Mouse (Mus musculus) CD4-positive, CD25-positive, alpha-beta regulatory T cell, adult 4 months (primary cell): ENCODE data around the gene Flt1. TPM values are rescaled to one million over a fixed set of nuclear protein-coding genes. Genes with fewer than 3 reads are reported as not detected.
"Not testable (repeated sequence)": the region's sequence is repeated elsewhere in the genome, so short reads cannot be mapped to it uniquely, and the experiment has no call there.

Experiments used
- ATAC-seq: one replicate; pipeline ENCODE4 v1.8.0; 2017
- polyA plus RNA-seq, 2 experiments: library from polyadenylated mRNA; unstranded; fragments of 100-300 nt; shearing (Covaris generic); gene quantifications; one replicate each; pipeline ENCODE4 v1.2.1; 2017

Flt1 gene
- polyA plus RNA-seq, 2 experiments from 2014 or later, result 0.13 TPM; not detected in 1

- no peak for ATAC-seq
Observed at GRCm38 (mm10) chr5:147659909-147660308, 65.9 kb downstream of the Flt1 start.

- no peak for ATAC-seq
Observed at GRCm38 (mm10) chr5:147657882-147658855, 67.6 kb downstream of the Flt1 start.

- no peak for ATAC-seq
Observed at GRCm38 (mm10) chr5:147655761-147656160, 70.0 kb downstream of the Flt1 start.

GRCm38 (mm10) chr5:147651233-147651632 is 74.6 kb downstream of the Flt1 start:
- ATAC-seq, result no peak

GRCm38 (mm10) chr5:147646351-147646929 is 79.4 kb downstream of the Flt1 start:
- ATAC-seq, result no peak

- no peak for ATAC-seq
Observed at GRCm38 (mm10) chr5:147645001-147645645, 80.7 kb downstream of the Flt1 start.

GRCm38 (mm10) chr5:147641452-147641851 is 84.4 kb downstream of the Flt1 start:
- no peak for ATAC-seq

GRCm38 (mm10) chr5:147639940-147640339 is 85.9 kb downstream of the Flt1 start:
- no peak for ATAC-seq

GRCm38 (mm10) chr5:147636676-147637075 is 89.1 kb downstream of the Flt1 start:
- ATAC-seq, result no peak

GRCm38 (mm10) chr5:147635883-147636282 is 89.9 kb downstream of the Flt1 start:
- ATAC-seq, result no peak

- no peak for ATAC-seq
Observed at GRCm38 (mm10) chr5:147634016-147634415, 91.8 kb downstream of the Flt1 start.

GRCm38 (mm10) chr5:147632716-147633115 is 93.1 kb downstream of the Flt1 start:
- ATAC-seq, result no peak

- no peak for ATAC-seq
Observed at GRCm38 (mm10) chr5:147630426-147631290, 95.2 kb downstream of the Flt1 start.

- no peak for ATAC-seq
Observed at GRCm38 (mm10) chr5:147626944-147627343, 98.9 kb downstream of the Flt1 start.

GRCm38 (mm10) chr5:147623747-147624146 is 102.1 kb downstream of the Flt1 start:
- no peak for ATAC-seq

GRCm38 (mm10) chr5:147620178-147620577 is 105.6 kb downstream of the Flt1 start:
- no peak for ATAC-seq

- ATAC-seq, result no peak
Observed at GRCm38 (mm10) chr5:147618243-147618642, 107.6 kb downstream of the Flt1 start.

GRCm38 (mm10) chr5:147616450-147616849 is 109.4 kb downstream of the Flt1 start:
- no peak for ATAC-seq

GRCm38 (mm10) chr5:147614659-147615058 is 111.2 kb downstream of the Flt1 start:
- no peak for ATAC-seq

GRCm38 (mm10) chr5:147611348-147611747 is 114.5 kb downstream of the Flt1 start:
- not testable (repeated sequence) for ATAC-seq

GRCm38 (mm10) chr5:147607256-147607975 is 118.4 kb downstream of the Flt1 start:
- ATAC-seq, result no peak

GRCm38 (mm10) chr5:147606751-147607150 is 119.1 kb downstream of the Flt1 start:
- ATAC-seq, result no peak
